Mouse (Mus musculus) cerebellum, adult 2 months (tissue): ENCODE results near the gene Blm.

Experiments
- CTCF ChIP-seq: fragments of 200-500 bp; IDR thresholded peaks from 2 replicates; pipeline ENCODE4 v1.5.1; 2011; ENCODE audit warnings: low read depth, mild to moderate bottlenecking, control low read depth, low read length, moderate library complexity, borderline replicate concordance; ENCODE audit not compliant: insufficient read depth
- POLR2A ChIP-seq: fragments of 200-500 bp; IDR thresholded peaks from 2 replicates; pipeline ENCODE4 v1.6.1; 2011; ENCODE audit warnings: low read length, control low read depth, borderline replicate concordance; ENCODE audit not compliant: insufficient read depth

- no peak for TF ChIP-seq CTCF
- no peak for TF ChIP-seq POLR2A
These were observed 22.2 kb upstream of the Blm start for GRCm38 (mm10) chr7:80557161-80557560.
